ENCODE assay signal across 13 mouse cellular contexts in genomic region chr17:46051356-46051755, GRCm38 (mm10). TPM values are rescaled to one million over a fixed set of nuclear protein-coding genes. Genes with fewer than 3 reads are reported as not detected.
DNase-seq lines count a peak whose midpoint lies in the region.
"Had no signal": no experiment of that assay in that cellular context is flagged by ENCODE, and none has a peak within 500 bp of the region (broad histone marks: within the 10 kb centered on the region; RNA-seq: fewer than 3 reads in every experiment).

No protein-coding gene starts in this region.

- DNase-seq in cerebellum, adult 11-12 months, result peak; percentile 63
- no peak for DNase-seq in cerebellum, postnatal 10 days
- peak; percentile 48 for DNase-seq in heart, adult 8-10 months (ENCODE audit: low spot score)
- DNase-seq in heart, postnatal 4 days, result no peak
- DNase-seq in NIH3T3 (ENCODE audit: low read depth), result peak; percentile 44
- DNase-seq in cerebellum, adult 9-11 months, result peak; percentile 63
- no peak for DNase-seq in left cerebral cortex, adult 9 months (ENCODE audit: low spot score in 2 of 2)
- DNase-seq in right cerebral cortex, postnatal 14 days, result no peak
- DNase-seq: adrenal gland, adult 8-10 months; B cell, adult 2 months; forebrain, postnatal 0 days; heart, postnatal 36 days; spleen, adult 18-20 months had no signal

RNA-seq across cellular contexts. Expression of gene Vegfa, which starts 19.2 kb away (rescaled TPM):
- 100 to 1,000 TPM; 195 to 267 (median 235) TPM for total RNA-seq in heart, adult 8-10 months (2022)
- total RNA-seq in heart, postnatal 4 days (2021), result 100 to 1,000 TPM; 192 to 209 TPM

RNA-seq across cellular contexts. Expression of gene Mrps18a, which starts 59.4 kb away (rescaled TPM):
- 100 to 1,000 TPM; 144 to 157 (median 149) TPM for total RNA-seq in heart, adult 8-10 months (2022)
- 100 to 1,000 TPM; 106 to 110 TPM for total RNA-seq in heart, postnatal 4 days (2021)

Comparison
In these comparisons a context has a peak if more than half of its experiments do, and no peak if none do; other contexts are left out.
1. DNase-seq: peak in cerebellum, adult 11-12 months (single experiment), heart, adult 8-10 months (single experiment), NIH3T3 (single experiment) and cerebellum, adult 9-11 months (single experiment); none in cerebellum, postnatal 10 days (0 of 2), heart, postnatal 4 days (single experiment), left cerebral cortex, adult 9 months (0 of 2) and right cerebral cortex, postnatal 14 days (single experiment).